Mouse (Mus musculus) neural tube, embryonic 11.5 days (tissue): ENCODE measurements around the gene Traf2. TPM values are rescaled to one million over a fixed set of nuclear protein-coding genes. Genes with fewer than 3 reads are reported as not detected.
A peak's percentile ranks its signal among the peaks of the same experiment; 100 is the strongest.

Experiments used
- ATAC-seq: fragments of 200-750 bp; cut with Nextera tagmentation; 2 replicates; pipeline ENCODE4 v1.8.0; 2017; ENCODE audit warnings: moderate number of reproducible peaks, mild to moderate bottlenecking, moderate TSS enrichment, moderate library complexity; ENCODE audit not compliant: insufficient read depth, low FRiP score, low TSS enrichment
- DNase-seq: peaks from one replicate; pipeline ENCODE4 v3.0.0-alpha.2; 2015; ENCODE audit warnings: low spot score
- H3K27ac ChIP-seq: fragments of 300-500 bp; sonication (generic); 2 replicates; pipeline ENCODE4 v1.5.1; 2014; ENCODE audit warnings: low read depth, mild to moderate bottlenecking, low read length
- H3K27me3 ChIP-seq: fragments of 300-500 bp; sonication (generic); 2 replicates; pipeline ENCODE4 v1.6.1; 2014; ENCODE audit warnings: mild to moderate bottlenecking, low read length, mixed read lengths; ENCODE audit not compliant: control insufficient read depth, insufficient read depth
- H3K36me3 ChIP-seq: fragments of 300-500 bp; sonication (generic); 2 replicates; pipeline ENCODE4 v1.6.1; 2014; ENCODE audit warnings: mild to moderate bottlenecking, low read length, moderate library complexity, mixed read lengths; ENCODE audit not compliant: control insufficient read depth, insufficient read depth
- H3K4me1 ChIP-seq: fragments of 300-500 bp; sonication (generic); 2 replicates; pipeline ENCODE4 v1.6.1; 2014; ENCODE audit warnings: low read length, mixed read lengths; ENCODE audit not compliant: control insufficient read depth, insufficient read depth
- H3K4me2 ChIP-seq: fragments of 300-500 bp; sonication (generic); 2 replicates; pipeline ENCODE4 v1.6.1; 2014; ENCODE audit warnings: low read depth, mild to moderate bottlenecking, moderate library complexity
- H3K4me3 ChIP-seq: fragments of 300-500 bp; sonication (generic); 2 replicates; pipeline ENCODE4 v1.5.1; 2014; ENCODE audit warnings: low read depth, low read length
- H3K9ac ChIP-seq: fragments of 300-500 bp; sonication (generic); 2 replicates; pipeline ENCODE4 v1.6.1; 2014; ENCODE audit warnings: mild to moderate bottlenecking, low read length
- H3K9me3 ChIP-seq: fragments of 300-500 bp; sonication (generic); 2 replicates; pipeline ENCODE4 v1.6.1; 2016; ENCODE audit warnings: low read length; ENCODE audit not compliant: control insufficient read depth
- WGBS: fragments of 180-500 bp; shearing (Covaris S2); extraction: QIAGEN DNeasy Blood & Tissue Kit; methylation state at CpG from one replicate; pipeline ENCODE4 v1.1.7; 2014; 5-methylcytosine and 5-hydroxymethylcytosine counted together
- polyA plus RNA-seq: library from polyadenylated mRNA; unstranded; fragments of >200 nt; fragmentation: Nextera tagmentation; extraction: Ambion mirVana; gene quantifications from 2 replicates; pipeline ENCODE4 v1.2.1, GENCODE M21; 2014

Traf2 gene
- polyA plus RNA-seq, 1 experiment from 2014 or later = 29.5 TPM

DNA sequence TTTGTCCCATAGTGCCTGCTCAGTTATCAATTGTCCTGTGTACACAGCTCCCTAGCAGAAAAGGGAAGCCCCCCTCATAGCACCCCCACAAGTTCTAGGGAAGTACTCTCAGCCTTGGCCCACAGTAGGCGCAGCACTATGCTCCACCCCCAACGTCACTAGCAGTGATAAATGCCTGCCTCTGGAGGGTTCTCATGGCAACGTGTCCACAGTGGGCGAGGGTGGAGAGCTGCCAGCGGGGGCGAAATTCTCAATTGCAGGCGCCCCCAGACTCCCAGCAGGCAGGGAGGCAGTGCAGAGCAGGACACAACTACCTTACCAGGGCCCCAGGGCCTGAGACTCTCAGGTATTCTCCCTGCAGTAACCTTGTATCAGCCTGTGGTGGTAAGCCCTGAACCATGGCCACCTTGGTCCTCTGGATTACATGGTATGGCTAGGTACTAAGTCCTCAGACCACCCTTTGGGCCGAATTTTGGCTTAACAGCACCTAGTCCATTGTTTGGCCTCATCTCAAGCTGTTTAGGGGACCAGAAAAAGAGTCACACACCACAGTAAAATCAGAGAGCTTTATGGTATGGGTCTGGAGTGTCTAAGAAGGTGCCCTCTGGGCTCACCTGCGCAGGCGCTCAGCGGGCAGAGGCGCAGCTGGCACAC, 35.9 kb upstream of the Traf2 start:
- no peak overlapping the region for H3K4me2 ChIP-seq
- H3K9me3 ChIP-seq = no peaks in the 10 kb centered on the region

DNA sequence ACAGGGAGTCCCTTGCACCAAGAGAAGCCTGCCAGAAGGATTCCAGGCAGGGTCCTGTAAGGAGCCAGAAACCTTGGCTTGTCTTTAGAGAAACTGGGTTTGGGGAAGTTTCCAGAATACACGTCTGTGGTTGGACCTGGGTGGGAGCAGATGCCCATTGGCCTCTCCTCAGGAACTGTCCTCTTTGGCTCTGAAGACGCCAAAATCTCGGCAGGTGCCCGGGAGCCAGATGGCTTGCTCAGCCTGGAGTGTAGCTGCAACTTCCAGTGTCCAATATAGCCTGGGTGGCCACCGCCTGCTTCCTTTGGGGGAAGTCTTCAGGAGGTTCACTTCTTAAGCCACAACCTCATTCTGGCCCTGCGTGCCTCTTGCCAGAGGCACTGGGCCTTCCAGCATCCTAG, 35.2 kb upstream of the Traf2 start:
- 39% methylated on average over 6 of the region's 6 CpGs for WGBS
- no peak for ATAC-seq
- Histone ChIP-seq H3K27ac (no peak overlapping the region), H3K36me3 (peaks cover 7% of the 10 kb centered on the region; the same call in 1 of the 2 replicates), H3K27me3 (peaks cover 45% of the 10 kb centered on the region), H3K4me3 (no peak overlapping the region), H3K9me3 (no peaks in the 10 kb centered on the region), H3K9ac (no peak overlapping the region), H3K4me2 (no peak overlapping the region), H3K4me1 (peaks cover 26% of the 10 kb centered on the region)
- DNase-seq = no peak

More for the DNA sequence above, 35.9 kb upstream of the Traf2 start:
- ATAC-seq = no peak
- peak; percentile 52 for DNase-seq
- Histone ChIP-seq H3K36me3 (peaks cover 7% of the 10 kb centered on the region; the same call in 1 of the 2 replicates), H3K4me3 (no peak overlapping the region), H3K27ac (no peak overlapping the region), H3K9ac (no peak overlapping the region), H3K4me1 (peaks cover 25% of the 10 kb centered on the region), H3K27me3 (peaks cover 38% of the 10 kb centered on the region)
- 51% methylated on average over 12 of the region's 12 CpGs for WGBS

DNA sequence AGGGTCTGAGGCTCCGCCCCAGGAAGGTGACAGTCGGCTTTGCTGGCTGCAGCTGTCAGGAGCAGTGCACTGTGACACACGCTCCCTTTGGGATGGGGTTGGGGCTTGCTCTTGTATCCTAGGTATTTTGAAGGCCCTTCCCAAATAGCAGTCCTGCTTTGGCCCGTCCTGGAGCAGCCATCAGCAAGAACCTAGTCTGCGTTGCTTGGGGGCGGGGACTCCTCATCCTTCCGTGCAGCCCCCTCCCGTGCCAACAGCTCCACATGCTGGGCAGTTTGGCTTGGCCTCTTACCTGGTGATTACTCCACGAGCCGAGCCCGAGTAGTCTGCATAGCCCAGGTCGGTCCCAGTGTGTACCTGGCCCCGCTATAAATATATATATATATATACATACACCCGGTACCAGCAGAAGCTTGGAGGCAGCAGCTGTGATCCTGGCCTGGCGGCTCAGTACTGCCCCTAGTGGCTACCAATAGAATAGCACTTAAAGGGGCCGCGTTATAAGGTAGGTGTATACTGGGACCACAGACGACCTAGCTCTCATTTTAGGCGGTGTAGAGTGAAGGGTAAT, 34.6 kb upstream of the Traf2 start, which contains the start of gene Ajm1:
Ajm1 (minus strand) TSS at position 464 of the 571 bp plus-strand sequence.
- H3K9ac ChIP-seq = no peak within 1 kb of the TSS
- no peaks in the 10 kb centered on the region for H3K9me3 ChIP-seq
- H3K4me2 ChIP-seq = peak within 1 kb of the TSS; percentile 44
- ATAC-seq = peak; percentile 62
- peaks cover 50% of the 10 kb centered on the region for H3K27me3 ChIP-seq
- no peak within 1 kb of the TSS for H3K27ac ChIP-seq
- DNase-seq = peak; percentile 69
- H3K36me3 ChIP-seq = peaks cover 7% of the 10 kb centered on the region; the same call in 1 of the 2 replicates
- H3K4me1 ChIP-seq = peaks cover 26% of the 10 kb centered on the region
- H3K4me3 ChIP-seq = peak within 1 kb of the TSS; percentile 28; the same call in 1 of the 2 replicates
- WGBS = 7% methylated on average over 19 of the region's 19 CpGs

DNA sequence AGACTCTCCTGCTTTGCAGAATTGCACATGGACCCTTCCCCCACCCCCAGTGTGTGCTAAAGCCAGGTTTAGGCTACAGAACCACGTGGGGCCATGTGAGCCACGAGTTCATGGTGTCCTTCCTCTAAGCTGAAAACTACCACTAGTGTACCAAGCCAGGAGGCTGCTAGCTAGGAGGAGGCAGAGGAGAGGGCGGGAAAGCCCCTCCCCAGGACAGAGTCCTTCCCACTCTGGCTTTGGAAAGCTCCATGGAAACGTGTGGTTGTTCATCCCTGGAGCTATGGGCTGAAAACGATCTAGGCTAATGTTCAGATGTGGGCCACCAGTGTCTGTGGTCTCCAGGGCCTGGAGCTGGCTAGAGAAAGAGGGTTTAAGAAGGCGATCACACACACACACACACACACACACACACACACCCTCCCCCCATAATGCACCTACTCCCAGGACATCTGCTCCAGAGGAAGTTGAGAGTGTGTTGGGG, 33.9 kb upstream of the Traf2 start:
- H3K27ac ChIP-seq = no peak overlapping the region
- no peak overlapping the region for H3K9ac ChIP-seq
- H3K4me1 ChIP-seq = peaks cover 27% of the 10 kb centered on the region
- 47% methylated on average over 6 of the region's 6 CpGs for WGBS
- no peak overlapping the region for H3K4me3 ChIP-seq
- H3K4me2 ChIP-seq = no peak overlapping the region
- ATAC-seq = no peak
- H3K9me3 ChIP-seq = no peaks in the 10 kb centered on the region
- DNase-seq = no peak
- H3K36me3 ChIP-seq = peaks cover 4% of the 10 kb centered on the region; the same call in 1 of the 2 replicates
- H3K27me3 ChIP-seq = peaks cover 57% of the 10 kb centered on the region

DNA sequence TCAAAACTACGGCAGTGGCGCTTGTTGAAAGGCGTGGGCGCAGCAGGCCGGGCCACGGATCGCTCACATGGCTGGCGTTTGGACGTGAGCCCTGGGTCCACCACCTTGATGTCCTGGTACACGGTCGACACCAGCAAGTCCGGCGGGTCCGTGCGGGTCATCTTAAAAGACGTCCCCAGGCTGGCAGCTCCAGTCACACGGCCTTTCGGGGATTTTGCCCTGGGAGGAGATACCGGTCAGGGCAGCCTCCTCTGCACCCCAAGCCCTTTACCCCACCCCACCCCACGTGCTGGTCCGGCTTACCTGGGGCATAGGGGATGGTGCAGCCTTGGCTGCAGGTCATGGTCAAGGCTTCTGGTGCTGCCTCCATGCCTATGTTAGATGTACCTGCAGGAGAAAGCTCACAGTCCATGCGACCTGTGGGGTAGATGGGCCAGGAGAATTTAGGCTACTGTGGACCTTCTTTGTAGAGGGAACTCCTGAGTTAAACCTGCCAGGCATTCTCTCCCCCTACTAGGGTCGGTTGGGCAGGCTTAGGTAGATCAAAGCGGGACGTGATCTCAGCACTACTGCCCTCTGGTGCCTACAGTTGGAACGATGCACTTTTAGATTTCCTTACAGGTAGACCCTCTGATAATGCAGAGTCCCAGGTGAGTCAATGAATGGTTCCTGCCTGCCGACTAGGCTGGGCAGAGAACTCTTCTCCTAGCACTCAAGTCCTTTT, 33.2 kb upstream of the Traf2 start:
- Histone ChIP-seq H3K27me3 (peaks cover 59% of the 10 kb centered on the region), H3K4me1 (peaks cover 30% of the 10 kb centered on the region), H3K36me3 (peaks cover 4% of the 10 kb centered on the region; the same call in 1 of the 2 replicates), H3K9ac (no peak overlapping the region), H3K4me2 (peak overlapping the region; percentile 12; the same call in 1 of the 2 replicates), H3K9me3 (no peaks in the 10 kb centered on the region), H3K4me3 (no peak overlapping the region), H3K27ac (no peak overlapping the region)
- ATAC-seq (no peak), DNase-seq (peak; percentile 38)
- 5% methylated on average over 27 of the region's 27 CpGs for WGBS

DNA sequence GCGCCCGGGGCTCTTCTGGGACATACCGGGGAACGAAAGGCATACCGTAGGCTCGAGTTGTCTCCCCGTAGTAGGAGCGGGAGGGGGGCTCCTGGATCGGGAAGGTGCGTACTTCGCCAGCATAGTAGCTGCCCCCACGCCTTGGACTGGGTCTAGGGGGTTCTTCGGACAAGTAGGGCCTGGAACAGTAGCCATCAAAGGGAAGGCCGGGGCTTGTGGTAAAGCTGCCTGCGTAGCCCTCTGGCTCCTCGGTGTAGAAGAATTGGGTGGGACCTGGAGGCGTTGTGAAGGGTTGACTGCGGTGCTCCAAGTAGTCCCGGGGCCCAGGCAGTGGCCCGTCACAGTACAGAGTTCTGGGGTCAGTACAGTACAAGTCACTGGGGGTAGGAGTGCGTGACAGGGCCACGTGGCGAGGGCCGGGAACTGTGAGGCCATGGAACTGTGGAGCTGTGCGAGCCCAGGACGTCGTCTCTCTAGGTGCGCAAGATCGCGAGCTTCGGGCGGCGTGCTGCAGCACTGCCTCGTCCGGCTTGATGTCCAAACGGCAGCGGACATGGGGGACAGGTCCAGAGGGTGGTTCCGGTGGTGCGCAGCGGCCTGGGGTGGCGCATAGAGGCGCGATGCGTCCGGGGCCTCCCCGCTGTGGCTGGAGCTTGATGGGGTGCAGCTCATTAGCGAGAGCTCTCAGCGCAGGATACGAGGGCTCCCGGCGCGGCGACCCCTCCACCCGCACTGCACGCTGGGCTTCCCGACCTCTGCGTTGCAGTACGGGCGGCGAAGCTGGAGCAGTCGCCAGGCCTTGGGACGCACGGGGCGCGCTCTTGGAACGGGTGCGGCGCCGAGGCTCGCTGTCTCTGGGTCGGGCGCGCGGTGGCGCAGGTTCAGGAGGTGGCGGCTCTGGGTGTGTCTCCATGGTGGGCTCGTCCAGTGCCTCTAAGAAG, 32.3 kb upstream of the Traf2 start:
- WGBS = 5% methylated on average over 76 of the region's 77 CpGs
- ATAC-seq (no peak), DNase-seq (no peak)
- Histone ChIP-seq H3K27me3 (peaks cover 59% of the 10 kb centered on the region), H3K4me2 (peak overlapping the region; percentile 12; the same call in 1 of the 2 replicates), H3K9me3 (no peaks in the 10 kb centered on the region), H3K36me3 (peaks cover 4% of the 10 kb centered on the region; the same call in 1 of the 2 replicates), H3K4me3 (0 out of 2 replicates have a peak overlapping the region, but pooled peaks have one; percentile 2), H3K9ac (no peak overlapping the region), H3K27ac (no peak overlapping the region), H3K4me1 (peaks cover 31% of the 10 kb centered on the region)

DNA sequence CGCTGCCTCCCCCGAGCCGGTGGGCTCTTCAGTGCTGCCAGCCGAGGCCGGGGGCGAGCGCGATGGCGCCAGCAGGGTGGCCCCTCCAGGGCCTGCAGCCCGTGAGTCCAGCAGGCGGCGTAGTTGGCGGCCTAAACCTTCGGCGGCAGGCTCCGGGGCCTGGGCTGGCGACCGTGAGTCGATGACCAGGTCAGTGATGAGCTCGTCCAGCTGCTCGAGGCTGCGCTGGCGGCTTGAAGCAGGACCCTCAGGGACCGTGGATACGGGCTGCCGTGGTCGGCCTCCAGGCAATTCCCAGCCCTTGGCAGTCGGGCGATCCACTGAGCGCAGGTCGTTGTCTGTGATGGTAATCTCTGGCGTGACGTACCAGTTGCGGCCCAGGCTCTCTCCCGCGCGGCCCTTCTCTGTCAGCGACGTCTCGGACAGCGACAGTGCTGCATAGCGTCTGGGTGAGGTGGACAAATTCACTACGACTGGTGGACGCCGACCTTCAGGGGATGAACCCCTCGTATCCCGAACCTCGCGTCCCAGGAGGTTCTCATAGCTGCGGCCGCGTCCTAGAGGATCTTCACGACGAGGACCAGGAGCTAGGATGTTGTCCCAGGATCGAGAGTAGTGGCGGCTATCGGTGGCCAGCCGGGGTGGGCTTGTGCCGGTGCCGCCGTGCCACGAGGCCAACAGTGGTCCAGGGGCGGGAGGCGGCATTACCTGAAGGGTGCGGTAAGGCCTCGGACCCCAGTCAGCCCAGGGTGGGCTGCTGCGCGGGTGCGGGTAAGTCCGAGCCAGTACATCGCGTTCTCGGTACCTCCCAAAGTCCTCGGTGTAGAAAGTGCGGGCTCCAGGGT, 31.4 kb upstream of the Traf2 start:
- peak overlapping the region; percentile 17 for H3K4me2 ChIP-seq
- peaks cover 36% of the 10 kb centered on the region for H3K4me1 ChIP-seq
- H3K27me3 ChIP-seq = peaks cover 59% of the 10 kb centered on the region
- ATAC-seq (no peak), DNase-seq (peak; percentile 51)
- H3K9ac ChIP-seq = no peak overlapping the region; the same call in 1 of the 2 replicates
- WGBS = 4% methylated on average over 75 of the region's 75 CpGs
- peaks cover 1% of the 10 kb centered on the region; the same call in 1 of the 2 replicates for H3K36me3 ChIP-seq
- no peak overlapping the region for H3K27ac ChIP-seq
- H3K4me3 ChIP-seq = peak overlapping the region; percentile 23
- no peaks in the 10 kb centered on the region for H3K9me3 ChIP-seq
